Mouse (Mus musculus) urinary bladder, adult 18-20 months (tissue): ENCODE measurements around the gene Gm10192.
"Not testable (repeated sequence)": the region's sequence is repeated elsewhere in the genome, so short reads cannot be mapped to it uniquely, and the experiment has no call there.

Experiments used
- DNase-seq, 2 experiments: peaks; one replicate each; pipeline ENCODE4 v3.0.0; 2022; ENCODE audit warnings: low spot score in 2 of 2, mixed read lengths in 2 of 2

Gene Gm10192

DNA sequence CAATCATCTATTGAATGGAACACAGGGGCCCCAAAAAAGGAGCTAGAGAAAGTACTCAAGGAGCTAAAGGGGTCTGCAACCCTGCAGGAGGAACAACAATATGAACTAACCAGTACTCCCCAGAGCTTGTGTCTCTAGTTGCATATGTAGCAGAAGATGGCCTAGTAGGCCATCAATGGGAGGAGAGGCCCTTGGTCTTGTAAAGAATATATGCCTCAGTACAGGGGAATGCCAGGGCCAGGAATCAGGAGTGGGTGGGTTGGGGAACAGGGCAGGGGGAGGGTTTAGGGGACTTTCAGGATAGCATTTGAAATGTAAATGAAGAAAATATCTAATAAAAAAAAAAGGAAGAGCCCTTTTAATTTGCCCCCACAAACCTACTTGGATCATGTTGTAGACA, at the start of gene Gm10192:
Gm10192 (minus strand) TSS at position 101 of the 400 bp plus-strand sequence.
- not testable (repeated sequence) for DNase-seq

DNA sequence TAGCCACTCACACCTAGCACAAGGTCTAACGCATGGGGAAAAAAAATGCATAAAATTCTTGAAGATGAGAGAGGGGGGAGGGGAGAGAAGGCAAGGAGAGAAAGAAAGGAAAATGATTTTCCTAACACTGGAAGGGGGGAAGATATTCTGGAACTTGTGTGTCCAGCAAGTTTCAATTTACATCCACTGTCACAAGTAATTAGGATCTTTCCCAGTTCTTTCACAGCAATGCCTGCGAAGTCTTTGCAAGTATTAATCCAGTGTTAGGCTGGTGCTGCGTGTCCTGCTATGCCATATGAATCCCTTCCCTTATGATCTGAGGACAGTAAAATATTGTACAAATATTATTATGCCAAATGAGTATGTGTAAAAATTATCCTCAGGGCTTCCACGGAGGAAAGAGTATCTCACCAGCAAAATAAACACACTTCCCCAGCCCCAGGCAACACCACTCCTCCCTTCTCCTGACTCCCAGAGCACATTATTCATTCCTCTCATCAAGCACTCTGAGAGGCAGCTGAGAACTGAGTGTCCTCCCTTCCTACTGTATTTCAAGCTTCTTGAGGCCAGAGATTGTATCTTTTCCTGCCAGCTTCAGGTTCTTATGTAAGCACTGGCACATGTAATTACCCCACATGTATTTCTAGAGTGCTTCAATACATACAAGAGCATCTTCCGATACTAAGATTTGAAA, 47.6 kb upstream of the Gm10192 start:
- no peak for DNase-seq

DNA sequence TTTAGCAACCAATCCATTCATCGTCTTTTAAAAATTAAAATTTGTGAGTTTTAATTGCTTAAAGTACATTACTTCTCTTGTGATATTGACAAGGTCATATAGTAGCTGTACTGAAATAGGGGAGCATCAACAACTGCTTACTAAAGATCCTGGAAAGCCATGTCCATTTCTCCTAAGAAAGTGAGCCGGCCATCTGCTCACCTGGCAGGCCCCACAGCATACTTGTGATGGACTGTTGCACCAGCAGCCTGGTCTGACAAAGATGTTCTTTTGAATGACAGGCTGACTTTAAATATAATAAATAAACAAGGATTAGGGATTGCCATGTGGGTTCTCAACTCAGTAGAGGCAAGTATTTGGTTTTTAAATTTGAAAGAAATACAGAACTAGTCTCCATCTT, 36.7 kb upstream of the Gm10192 start:
- no peak for DNase-seq

DNA sequence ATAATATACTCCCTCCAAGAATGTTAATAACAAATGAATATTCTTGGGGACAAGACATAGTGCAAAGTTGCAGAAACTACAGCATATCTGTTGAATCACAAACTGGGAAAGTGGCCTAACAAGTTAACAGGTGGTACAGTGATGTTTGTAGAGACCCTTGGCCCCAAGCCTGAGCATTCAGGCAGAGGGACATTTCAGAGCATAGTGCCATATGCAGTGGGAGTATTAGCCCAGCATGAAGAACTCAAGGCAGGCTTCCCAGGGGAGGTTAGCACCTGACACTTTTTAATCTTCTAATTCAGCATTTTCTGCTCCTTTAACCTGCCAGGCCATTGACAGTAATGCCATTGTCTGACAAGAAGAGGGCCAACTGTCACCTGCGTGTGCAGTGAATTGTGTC, 34.9 kb upstream of the Gm10192 start:
- DNase-seq: no peak

DNA sequence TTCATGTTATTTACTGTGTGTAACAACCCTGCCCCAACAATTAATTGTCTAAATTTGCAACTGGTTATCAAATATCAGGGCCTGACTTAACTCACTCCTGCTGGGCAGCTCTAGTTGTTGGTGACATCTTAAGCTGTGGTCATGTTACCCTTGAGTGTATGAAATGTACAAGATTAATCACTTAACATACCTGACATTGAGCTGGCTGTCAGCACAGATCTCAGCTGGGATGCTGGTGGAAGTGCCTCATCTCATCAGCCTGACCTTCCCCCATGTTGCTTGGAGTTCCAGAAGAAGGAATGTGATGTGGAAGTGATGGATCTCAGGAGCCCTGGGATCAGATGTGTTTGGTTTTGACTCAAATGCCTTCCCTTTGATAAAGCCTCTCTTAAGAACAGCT, 29.5 kb upstream of the Gm10192 start:
- no peak for DNase-seq

DNA sequence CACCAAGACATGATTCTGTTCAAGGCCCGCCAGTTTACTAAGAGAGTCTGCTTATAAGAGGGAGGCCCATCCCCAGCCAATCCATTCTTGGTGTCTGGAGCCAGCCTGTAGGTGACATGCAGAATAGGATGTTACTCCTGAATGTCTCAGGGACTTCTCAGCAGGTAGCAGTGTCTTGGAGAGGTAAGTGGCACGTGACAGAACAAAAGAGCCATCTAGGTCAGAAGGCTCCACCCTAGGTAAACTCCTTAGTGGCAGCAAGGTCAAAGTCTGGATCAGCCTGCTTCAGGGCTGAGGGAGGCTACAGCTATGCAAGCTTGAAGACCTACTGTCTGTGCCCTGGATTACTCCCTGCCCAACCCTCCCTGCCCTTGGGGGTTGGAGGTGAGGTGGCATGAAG, 20.0 kb upstream of the Gm10192 start:
- not testable (repeated sequence) for DNase-seq

DNA sequence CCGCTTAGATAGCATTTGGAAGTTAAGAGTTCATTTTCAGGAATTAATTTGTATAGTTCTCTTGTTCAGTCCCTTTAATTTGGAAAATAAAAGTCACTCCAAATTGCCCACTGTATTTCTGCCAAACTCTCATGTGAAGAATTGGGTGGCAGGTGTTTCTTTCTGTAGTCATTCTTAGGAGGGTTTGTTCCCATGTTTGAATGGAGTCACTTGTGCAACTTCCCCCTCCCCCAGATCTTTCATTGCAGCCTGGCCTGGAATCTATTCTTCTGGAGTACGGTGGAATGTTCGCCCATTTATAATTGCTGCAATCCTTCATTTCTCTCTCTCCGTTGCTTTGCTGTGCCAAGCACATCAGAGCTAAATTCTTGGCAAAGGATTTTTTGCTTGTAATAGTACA, 10.2 kb upstream of the Gm10192 start:
- no peak for DNase-seq

DNA sequence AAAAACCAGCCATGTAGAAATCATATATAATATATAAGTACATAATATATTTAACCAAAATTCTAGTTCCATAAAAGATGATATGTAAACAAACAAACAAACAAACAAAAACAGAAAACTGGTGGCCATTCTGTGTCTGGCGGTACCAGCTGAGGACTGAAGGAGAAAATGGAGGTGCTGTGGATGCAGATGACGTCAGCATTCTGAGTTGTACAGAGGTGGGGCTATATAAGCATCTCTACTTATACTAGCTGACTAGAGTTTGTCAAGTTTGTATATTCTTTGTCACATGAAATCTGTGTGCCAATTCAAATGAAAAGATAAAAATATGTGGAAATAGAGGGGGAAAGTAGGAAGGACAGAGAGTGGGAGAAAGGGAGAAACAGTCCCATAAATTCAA, 9.6 kb upstream of the Gm10192 start:
- no peak for DNase-seq

DNA sequence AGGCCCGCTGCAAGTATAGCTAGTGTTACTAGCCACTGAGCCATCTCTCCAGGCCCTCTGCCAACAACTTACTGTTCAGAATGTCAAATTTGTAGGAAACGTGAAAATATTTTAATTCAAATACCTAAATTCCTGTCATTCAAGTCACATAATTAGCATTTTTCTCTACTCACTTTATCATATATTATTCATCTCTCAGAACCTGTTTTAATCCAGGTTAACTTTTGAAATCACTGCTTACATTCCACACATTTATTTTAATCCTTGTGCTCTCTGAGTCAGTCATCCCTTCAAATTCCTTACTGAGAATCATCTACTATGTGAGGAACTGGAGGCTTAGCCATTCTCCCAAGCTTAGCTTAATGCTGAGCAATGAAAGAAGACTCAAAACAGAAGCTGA, 2.6 kb downstream of the Gm10192 start:
- DNase-seq: no peak

DNA sequence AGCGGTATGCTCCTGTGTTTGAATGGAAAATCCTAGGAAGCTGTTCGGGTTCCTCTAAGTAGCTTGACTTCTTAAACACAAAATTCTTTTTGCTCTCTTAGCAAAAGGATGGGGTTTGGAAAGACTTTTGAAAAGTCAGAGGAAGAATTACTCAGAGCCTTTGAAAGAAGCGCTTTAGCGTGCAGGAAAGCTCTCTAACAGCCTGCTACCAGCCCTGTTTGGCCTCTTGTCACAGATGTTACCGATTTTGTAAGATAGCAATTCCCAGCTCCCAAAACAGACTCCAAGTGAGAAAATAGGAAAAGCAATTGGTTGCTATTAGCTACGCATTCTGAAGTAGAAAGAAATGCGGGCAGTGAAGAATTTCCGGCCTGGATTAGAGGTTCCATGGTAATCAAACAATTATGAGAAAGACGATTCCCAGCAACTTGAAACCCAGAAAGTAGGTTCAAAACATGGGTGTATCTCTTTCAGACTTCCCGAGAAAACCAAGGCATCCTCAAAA, 26.1 kb downstream of the Gm10192 start:
- no peak for DNase-seq

DNA sequence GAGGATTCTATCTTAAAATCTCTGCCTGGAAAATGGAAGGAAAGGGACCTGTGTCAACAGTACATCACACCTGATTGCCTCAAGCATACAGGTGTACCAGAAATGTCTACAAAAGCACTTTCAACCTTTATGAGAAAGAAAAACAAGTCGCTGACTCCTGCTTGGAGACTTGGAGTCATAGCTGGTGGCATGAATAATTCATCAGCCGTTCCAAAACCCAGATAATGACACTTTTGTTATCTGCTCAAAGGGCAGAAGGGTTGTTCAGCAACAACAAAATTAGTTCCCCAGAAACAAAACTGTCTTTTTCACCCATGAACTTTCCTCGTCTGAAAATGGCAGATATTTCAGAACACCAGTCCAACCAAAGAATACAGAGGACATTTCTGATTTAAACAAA, 26.9 kb downstream of the Gm10192 start:
- DNase-seq: no peak

DNA sequence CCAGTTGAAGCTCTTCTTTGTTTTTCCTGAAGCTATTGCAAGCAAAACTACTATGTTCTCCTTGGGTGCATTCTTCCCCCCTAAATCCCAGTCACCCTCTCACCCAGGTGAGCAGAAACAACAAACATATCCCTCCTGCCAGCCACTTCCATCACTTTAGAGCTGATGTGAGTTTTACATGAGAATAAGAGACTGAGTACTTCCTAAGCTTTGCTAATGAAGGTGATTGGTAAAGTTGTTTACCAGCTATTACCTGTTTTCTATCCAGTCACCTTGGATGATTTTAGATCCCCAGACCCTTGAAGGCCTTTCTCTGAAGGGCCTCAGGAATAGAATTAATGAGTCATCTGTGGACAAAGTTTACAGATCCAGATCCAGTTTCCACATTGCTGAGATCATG, 29.4 kb downstream of the Gm10192 start:
- no peak for DNase-seq

DNA sequence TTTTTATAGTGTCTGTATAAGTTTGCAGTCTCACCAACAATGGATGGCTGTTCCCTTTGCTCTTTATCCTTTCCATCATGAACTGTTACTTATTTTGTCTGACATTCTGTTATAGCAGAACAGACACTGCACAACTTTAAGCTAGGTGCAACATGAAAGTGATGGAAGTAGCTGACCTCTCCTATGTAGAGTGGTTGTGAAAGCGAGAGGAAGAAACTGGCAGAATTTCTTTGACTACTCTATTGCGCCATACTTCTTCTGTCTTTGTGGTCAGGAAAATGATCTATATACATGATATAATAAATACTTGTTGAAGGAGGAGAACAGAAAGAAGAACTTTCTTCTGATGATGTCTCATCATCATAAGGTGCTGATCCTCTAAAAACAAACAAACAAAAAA, 40.5 kb downstream of the Gm10192 start:
- DNase-seq: no peak
